Mouse (Mus musculus): ENCODE results near the gene Miox.

- no peak for TF ChIP-seq CTCF (IDR thresholded peaks at IDR 0.05; ENCODE audit: borderline replicate concordance, insufficient read depth, low read length)
- TF ChIP-seq POLR2A (IDR thresholded peaks at IDR 0.05; ENCODE audit: low read depth, low read length), result no peak
Measured at GRCm38 (mm10) chr15:89363051-89363450, 28.9 kb downstream of the Miox start.
